Mouse (Mus musculus) lung, embryonic 16.5 days (tissue): ENCODE results near the gene Gpc5. TPM values are rescaled to one million over a fixed set of nuclear protein-coding genes. Genes with fewer than 3 reads are reported as not detected.

Experiments
- ATAC-seq: fragments of 200-750 bp; cut with Nextera tagmentation; 2 replicates; pipeline ENCODE4 v1.8.0; 2017; ENCODE audit warnings: low read depth, mild to moderate bottlenecking, moderate library complexity
- H3K27ac ChIP-seq: fragments of 300-500 bp; sonication (generic); 2 replicates; pipeline ENCODE4 v1.5.1; 2014; ENCODE audit warnings: mild to moderate bottlenecking, control low read depth, low read length
- H3K27me3 ChIP-seq: fragments of 300-500 bp; sonication (generic); 2 replicates; pipeline ENCODE4 v1.6.1; 2014; ENCODE audit warnings: low read depth, low read length, mixed read lengths; ENCODE audit not compliant: control insufficient read depth, insufficient read depth
- H3K36me3 ChIP-seq: fragments of 300-500 bp; sonication (generic); 2 replicates; pipeline ENCODE4 v1.6.1; 2014; ENCODE audit warnings: low read length; ENCODE audit not compliant: control insufficient read depth, insufficient read depth
- H3K4me1 ChIP-seq: fragments of 300-500 bp; sonication (generic); replicated peaks from 2 replicates; pipeline ENCODE4 v1.6.1; 2014; ENCODE audit warnings: low read length, mixed read lengths; ENCODE audit not compliant: control insufficient read depth, insufficient read depth
- H3K4me2 ChIP-seq: fragments of 300-500 bp; sonication (generic); 2 replicates; pipeline ENCODE4 v1.6.1; 2014; ENCODE audit warnings: low read depth, low read length, control low read depth
- H3K4me3 ChIP-seq: fragments of 300-500 bp; sonication (generic); 2 replicates; pipeline ENCODE4 v1.5.1; 2014; ENCODE audit warnings: mild to moderate bottlenecking, low read length, control low read depth
- H3K9ac ChIP-seq: fragments of 300-500 bp; sonication (generic); 2 replicates; pipeline ENCODE4 v1.6.1; 2014; ENCODE audit warnings: low read length, control low read depth
- H3K9me3 ChIP-seq: fragments of 300-500 bp; sonication (generic); 2 replicates; pipeline ENCODE4 v1.6.1; 2016; ENCODE audit warnings: low read length; ENCODE audit not compliant: control insufficient read depth
- WGBS: fragments of 180-500 bp; shearing (Covaris S2); extraction: QIAGEN DNeasy Blood & Tissue Kit; methylation state at CpG from one replicate; pipeline ENCODE4 v1.1.7; 2014; 5-methylcytosine and 5-hydroxymethylcytosine counted together
- polyA plus RNA-seq: library from polyadenylated mRNA; unstranded; fragments of >200 nt; fragmentation: Nextera tagmentation; extraction: Ambion mirVana; gene quantifications from 2 replicates; pipeline ENCODE4 v1.2.1, GENCODE M21; 2015

Gene Gpc5
- polyA plus RNA-seq, 1 experiment from 2014 or later = 0.11 TPM

DNA sequence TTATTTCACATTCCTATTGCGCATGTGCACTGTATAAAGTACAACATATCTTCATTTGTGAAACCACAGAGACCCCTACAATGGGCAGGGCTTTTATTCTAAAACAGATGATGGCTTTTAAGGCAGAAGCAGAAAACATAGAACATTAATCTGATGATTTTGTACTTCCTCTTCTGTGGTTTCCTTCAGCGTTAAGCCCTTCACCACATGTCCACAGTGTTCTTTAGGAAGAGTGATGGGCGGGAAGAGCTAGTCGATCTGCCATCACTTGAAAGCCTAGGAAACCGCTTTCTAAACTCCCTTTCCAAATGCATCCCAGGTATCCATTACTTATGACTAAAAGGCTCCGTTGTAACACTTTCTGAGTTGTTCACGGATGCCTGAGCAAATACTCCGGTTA is 96.2 kb downstream of the Gpc5 start:
- Histone ChIP-seq H3K4me3 (no peak overlapping the region), H3K4me2 (no peak overlapping the region), H3K27me3 (no peaks in the 10 kb centered on the region), H3K9me3 (no peaks in the 10 kb centered on the region), H3K9ac (no peak overlapping the region), H3K36me3 (no peaks in the 10 kb centered on the region), H3K4me1 (no peaks in the 10 kb centered on the region), H3K27ac (no peak overlapping the region)
- WGBS = 72% methylated on average over 8 of the region's 8 CpGs
- ATAC-seq = no peak

DNA sequence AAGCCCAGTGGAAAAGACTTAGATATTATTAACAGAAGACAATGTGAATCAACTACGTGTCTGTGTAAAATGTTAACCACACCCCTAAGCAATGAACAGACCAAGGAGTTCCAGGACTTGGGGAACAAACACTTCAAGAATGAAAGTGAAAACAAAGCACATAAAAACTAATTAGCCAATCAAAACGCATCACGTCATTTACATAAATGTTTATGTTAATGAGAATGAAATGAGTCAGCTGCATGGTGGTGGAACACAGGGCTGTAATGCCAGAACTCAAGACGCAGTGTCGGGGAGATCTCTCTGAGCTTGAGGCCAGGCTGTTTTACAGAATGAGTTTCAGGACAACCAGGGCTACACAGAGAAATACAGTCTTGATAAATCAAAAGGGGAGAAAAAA is 136.1 kb downstream of the Gpc5 start:
- 75% methylated on average over 5 of the region's 5 CpGs for WGBS
- Histone ChIP-seq H3K9me3 (no peaks in the 10 kb centered on the region), H3K27me3 (no peaks in the 10 kb centered on the region), H3K4me2 (no peak overlapping the region), H3K4me1 (no peaks in the 10 kb centered on the region), H3K27ac (no peak overlapping the region), H3K4me3 (no peak overlapping the region), H3K9ac (no peak overlapping the region), H3K36me3 (no peaks in the 10 kb centered on the region)
- no peak for ATAC-seq

DNA sequence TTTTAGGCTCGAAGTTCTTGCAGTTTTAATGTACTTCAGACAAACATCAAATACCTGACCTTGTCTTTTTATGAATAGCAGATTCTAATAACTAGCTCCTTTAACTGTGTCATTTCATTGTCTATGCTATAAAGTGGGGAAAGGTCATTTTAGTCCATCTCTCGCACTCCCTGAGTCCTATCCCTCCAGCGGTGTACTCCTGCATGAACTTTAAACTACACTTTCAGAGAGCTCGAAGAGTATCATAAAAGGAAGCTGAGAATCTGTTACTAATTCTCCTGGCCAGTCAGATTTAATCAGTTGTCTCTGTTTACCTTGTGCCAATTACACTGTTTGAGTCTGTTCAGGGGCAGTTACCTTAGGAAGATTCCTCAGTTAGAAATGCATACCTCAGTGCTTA is 144.4 kb downstream of the Gpc5 start:
- ATAC-seq = no peak
- H3K4me1 ChIP-seq = no peaks in the 10 kb centered on the region
- no peak overlapping the region for H3K27ac ChIP-seq
- H3K9me3 ChIP-seq = no peaks in the 10 kb centered on the region
- H3K27me3 ChIP-seq = no peaks in the 10 kb centered on the region
- no peak overlapping the region for H3K4me2 ChIP-seq
- no peak overlapping the region for H3K4me3 ChIP-seq
- 32% methylated on average over 4 of the region's 4 CpGs for WGBS
- H3K36me3 ChIP-seq = no peaks in the 10 kb centered on the region
- no peak overlapping the region for H3K9ac ChIP-seq

DNA sequence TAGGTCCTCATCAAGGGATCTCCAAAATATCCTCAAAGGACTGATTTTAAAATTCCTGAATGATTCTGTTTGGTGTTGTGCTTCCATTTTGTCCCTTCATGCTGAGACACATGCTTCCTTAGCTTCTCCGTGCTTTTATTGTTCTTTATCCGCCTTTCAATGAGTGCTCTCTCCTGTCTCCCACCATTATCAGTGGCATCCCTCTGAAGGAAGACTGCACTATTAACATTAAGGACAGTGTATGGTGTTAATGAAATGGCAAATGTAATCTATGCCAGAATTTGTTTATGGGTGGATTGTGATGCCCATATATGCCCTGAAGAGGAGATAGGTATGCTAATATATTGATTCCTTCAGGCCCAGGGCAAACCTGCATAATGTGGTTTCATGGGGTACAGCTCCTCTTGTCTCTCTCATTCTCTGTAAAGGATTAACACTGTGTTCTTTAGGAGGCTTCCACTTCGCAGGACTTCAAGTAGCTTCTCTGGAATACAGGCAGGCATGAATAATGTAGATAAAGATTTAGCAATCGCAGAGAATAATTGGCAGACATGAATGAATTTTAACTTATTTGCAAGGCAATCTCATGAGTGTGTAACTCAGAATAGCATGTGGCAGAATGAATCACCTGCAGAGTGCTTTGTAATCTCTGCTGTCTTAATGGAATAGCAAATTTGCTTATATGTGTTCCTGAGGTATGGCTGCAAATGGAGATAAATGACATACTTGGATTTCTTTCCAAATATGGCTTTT is 148.8 kb downstream of the Gpc5 start:
- Histone ChIP-seq H3K27me3 (no peaks in the 10 kb centered on the region), H3K4me3 (no peak overlapping the region), H3K4me2 (no peak overlapping the region), H3K27ac (no peak overlapping the region), H3K36me3 (no peaks in the 10 kb centered on the region), H3K4me1 (no peaks in the 10 kb centered on the region), H3K9me3 (no peaks in the 10 kb centered on the region), H3K9ac (no peak overlapping the region)
- no peak for ATAC-seq
- WGBS = 73% methylated on average over 4 of the region's 4 CpGs

DNA sequence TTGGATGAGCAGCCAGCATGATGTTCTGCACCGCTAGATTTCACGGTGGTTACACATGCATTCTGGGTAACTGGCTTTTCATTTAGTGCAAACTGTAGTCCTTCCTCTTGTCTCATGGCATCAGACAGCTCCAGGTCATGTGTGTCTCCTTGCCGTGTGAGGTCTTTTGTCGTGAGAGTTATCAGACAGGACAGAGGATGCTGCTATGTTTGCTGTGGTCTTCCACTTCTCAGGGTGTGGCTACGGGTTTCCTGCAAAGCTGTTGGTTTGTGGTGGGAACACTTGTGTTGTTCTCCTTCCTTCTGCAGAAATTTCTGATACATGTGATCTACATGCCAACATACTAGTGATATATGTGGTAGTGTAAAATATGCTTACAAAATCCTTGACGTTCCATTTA is 158.5 kb downstream of the Gpc5 start:
- 81% methylated on average over 6 of the region's 6 CpGs for WGBS
- no peak for ATAC-seq

DNA sequence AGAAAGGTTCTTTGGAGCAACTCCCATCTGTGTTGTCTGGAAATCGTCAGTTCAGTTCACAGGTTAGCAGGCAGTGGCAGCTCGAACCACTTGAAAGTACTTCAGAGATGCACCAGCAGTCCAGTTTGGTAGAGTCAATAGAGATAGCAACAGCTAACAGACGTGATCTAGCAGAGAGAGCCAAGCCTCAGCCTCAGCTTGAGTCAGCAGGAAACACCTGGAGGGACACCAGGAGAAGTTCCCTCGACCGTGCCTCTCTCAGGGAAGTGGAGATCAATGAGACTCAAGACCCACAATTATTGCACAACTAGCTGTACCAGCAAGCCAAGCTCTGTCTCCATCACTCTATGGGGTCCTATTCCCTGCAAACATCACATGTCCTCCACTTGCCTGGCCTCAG is 159.8 kb downstream of the Gpc5 start:
- H3K27me3 ChIP-seq = no peaks in the 10 kb centered on the region
- H3K9ac ChIP-seq = no peak overlapping the region
- no peak overlapping the region for H3K4me2 ChIP-seq
- no peaks in the 10 kb centered on the region for H3K9me3 ChIP-seq
- WGBS = 23% methylated on average over 5 of the region's 5 CpGs
- no peaks in the 10 kb centered on the region for H3K36me3 ChIP-seq
- no peak overlapping the region for H3K27ac ChIP-seq
- no peaks in the 10 kb centered on the region for H3K4me1 ChIP-seq
- H3K4me3 ChIP-seq = no peak overlapping the region
- no peak for ATAC-seq

More for the DNA sequence above, 158.5 kb downstream of the Gpc5 start:
- H3K36me3 ChIP-seq = no peaks in the 10 kb centered on the region
- H3K4me1 ChIP-seq = no peaks in the 10 kb centered on the region
- H3K27me3 ChIP-seq = no peaks in the 10 kb centered on the region
- H3K9ac ChIP-seq = no peak overlapping the region
- no peak overlapping the region for H3K4me2 ChIP-seq
- no peaks in the 10 kb centered on the region for H3K9me3 ChIP-seq
- no peak overlapping the region for H3K27ac ChIP-seq
- no peak overlapping the region for H3K4me3 ChIP-seq

DNA sequence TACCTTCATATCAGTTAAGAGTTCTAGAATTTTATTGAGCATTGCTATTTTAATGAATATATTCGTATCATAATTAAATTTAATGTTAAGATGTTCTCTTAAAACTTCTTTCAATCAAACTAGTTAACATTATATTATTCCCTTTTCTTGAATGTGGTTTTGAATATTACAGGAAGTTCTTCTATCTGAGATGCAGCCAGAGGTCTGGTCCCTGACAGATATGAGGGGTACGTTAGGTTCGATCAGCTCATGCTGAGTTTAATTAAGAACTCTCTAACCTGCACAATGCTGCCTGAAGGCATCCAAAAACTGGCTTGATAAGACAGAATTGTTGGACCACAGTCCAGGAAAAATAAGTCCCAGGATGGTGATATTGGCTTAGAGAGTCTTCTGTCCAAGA is 161.1 kb downstream of the Gpc5 start:
- no peaks in the 10 kb centered on the region for H3K9me3 ChIP-seq
- H3K27ac ChIP-seq = no peak overlapping the region
- H3K4me2 ChIP-seq = no peak overlapping the region
- no peak overlapping the region for H3K9ac ChIP-seq
- ATAC-seq = no peak
- no peaks in the 10 kb centered on the region for H3K36me3 ChIP-seq
- no peaks in the 10 kb centered on the region for H3K4me1 ChIP-seq
- WGBS = 88% methylated on average over 3 of the region's 3 CpGs
- no peaks in the 10 kb centered on the region for H3K27me3 ChIP-seq
- no peak overlapping the region for H3K4me3 ChIP-seq

DNA sequence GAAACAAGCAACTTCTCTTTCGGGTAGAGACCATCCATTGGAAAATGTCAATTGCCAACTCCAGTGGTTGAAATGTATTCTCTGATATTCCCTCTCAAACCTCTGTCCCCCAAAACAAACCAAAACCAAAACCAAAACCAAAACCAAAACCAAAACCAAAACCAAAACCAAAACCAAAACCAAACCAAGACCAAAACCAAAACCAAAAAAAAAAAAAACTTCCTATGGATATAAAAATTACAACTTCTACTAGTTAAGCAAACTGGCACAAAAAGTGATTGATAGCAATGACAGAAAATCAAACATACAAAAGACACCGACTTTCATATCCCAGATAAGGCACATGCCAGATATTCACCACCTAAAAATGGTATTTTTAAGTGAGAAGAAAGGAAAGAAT is 161.7 kb downstream of the Gpc5 start:
- no peak for ATAC-seq
- Histone ChIP-seq H3K4me1 (no peaks in the 10 kb centered on the region), H3K9me3 (no peaks in the 10 kb centered on the region), H3K9ac (no peak overlapping the region), H3K27ac (no peak overlapping the region), H3K27me3 (no peaks in the 10 kb centered on the region), H3K36me3 (no peaks in the 10 kb centered on the region), H3K4me3 (no peak overlapping the region), H3K4me2 (no peak overlapping the region)
- WGBS = 74% methylated on average over 2 of the region's 2 CpGs

DNA sequence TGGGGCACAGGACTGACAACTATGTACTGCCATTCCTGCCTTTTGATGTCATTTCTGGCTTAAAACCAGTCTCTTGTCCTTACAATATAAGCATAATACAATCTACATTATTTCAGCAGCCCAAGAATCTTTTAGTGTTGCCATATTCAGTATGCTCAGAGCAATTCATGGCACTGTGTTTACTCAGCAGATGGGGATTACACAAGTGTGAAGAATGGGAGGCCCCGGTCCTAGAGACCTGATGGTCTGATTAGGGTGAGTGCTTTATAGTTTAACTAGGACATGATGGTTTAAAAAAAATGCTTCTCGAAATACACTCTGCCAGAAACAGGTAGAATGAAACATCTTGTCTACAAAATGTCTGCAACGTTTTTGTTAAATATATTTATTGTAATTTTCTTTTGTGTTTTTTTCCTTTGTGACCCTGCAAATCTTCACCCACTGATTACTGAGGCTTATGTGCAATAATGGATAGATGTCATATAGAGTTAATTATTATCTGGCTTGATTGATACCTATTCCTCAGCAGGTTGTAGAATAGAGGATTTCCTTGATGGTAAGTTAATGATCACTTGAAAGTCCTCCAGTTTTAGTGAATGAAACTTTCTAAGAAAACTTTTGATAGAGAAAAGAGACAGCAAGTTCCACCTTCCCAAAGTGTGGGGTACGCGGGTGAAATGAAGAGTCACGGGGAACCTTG is 177.8 kb downstream of the Gpc5 start:
- Histone ChIP-seq H3K4me1 (no peaks in the 10 kb centered on the region), H3K4me2 (no peak overlapping the region), H3K9ac (no peak overlapping the region), H3K27ac (no peak overlapping the region), H3K36me3 (no peaks in the 10 kb centered on the region), H3K27me3 (no peaks in the 10 kb centered on the region), H3K4me3 (no peak overlapping the region), H3K9me3 (no peaks in the 10 kb centered on the region)
- WGBS = 73% methylated on average over 6 of the region's 6 CpGs
- ATAC-seq = no peak
